In genomic region chrX:101429976-101430375, GRCm38 (mm10) we compare ENCODE assay signal across 8 mouse cellular contexts. TPM values are rescaled to one million over a fixed set of nuclear protein-coding genes. Genes with fewer than 3 reads are reported as not detected.
DNase-seq lines count a peak whose midpoint lies in the region; ATAC-seq and TF ChIP-seq lines count a peak whose summit lies in the region.

No protein-coding gene starts in this region.

- no peak for TF ChIP-seq POLR2A in ES-Bruce4 (IDR thresholded peaks at IDR 0.05; ENCODE audit: insufficient read depth, low read length)

- 21% methylated on average over 14 of the region's 14 CpGs for WGBS in heart, embryonic 14.5 days
- WGBS in embryonic facial prominence, embryonic 12.5 days, result 33% methylated on average over 14 of the region's 14 CpGs
- 22% methylated on average over 14 of the region's 14 CpGs for WGBS in intestine, embryonic 14.5 days
- 25% methylated on average over 14 of the region's 14 CpGs for WGBS in midbrain, embryonic 11.5 days

- peaks cover 24% of the 10 kb centered on the region for H3K36me3 ChIP-seq in heart, embryonic 14.5 days (ENCODE audit: control insufficient read depth, insufficient read depth, low read length)
- peaks cover 22% of the 10 kb centered on the region for H3K36me3 ChIP-seq in ES-Bruce4 (ENCODE audit: control insufficient read depth, insufficient read depth, low read length, poor library complexity, severe bottlenecking)
- H3K36me3 ChIP-seq in embryonic facial prominence, embryonic 12.5 days, result 0 out of 2 replicates have a peak, but pooled peaks cover 10% of the 10 kb centered on the region
- peaks cover 14% of the 10 kb centered on the region; the same call in 1 of the 2 replicates for H3K36me3 ChIP-seq in intestine, embryonic 14.5 days (ENCODE audit: control insufficient read depth, insufficient read depth, low read length)
- H3K36me3 ChIP-seq in midbrain, embryonic 11.5 days (ENCODE audit: control insufficient read depth, insufficient read depth, low read length), result 0 out of 2 replicates have a peak, but pooled peaks cover 2% of the 10 kb centered on the region

- TF ChIP-seq CTCF in ES-Bruce4 (IDR thresholded peaks at IDR 0.05; ENCODE audit: low read depth, low read length), result no peak

- peaks cover 0 to 5% of the 10 kb centered on the region in 2 experiments; a peak in 2 of 4 replicates for H3K4me1 ChIP-seq in heart, embryonic 14.5 days (ENCODE audit: control insufficient read depth in 2 of 2, insufficient read depth in 2 of 2, low read length in 2 of 2)
- H3K4me1 ChIP-seq in ES-Bruce4 (ENCODE audit: control insufficient read depth, insufficient read depth, low read length), result no peaks in the 10 kb centered on the region
- no peaks in the 10 kb centered on the region for H3K4me1 ChIP-seq in embryonic facial prominence, embryonic 12.5 days
- H3K4me1 ChIP-seq in intestine, embryonic 14.5 days (replicated peaks; ENCODE audit: control insufficient read depth, insufficient read depth, low read length), result no peaks in the 10 kb centered on the region
- H3K4me1 ChIP-seq in midbrain, embryonic 11.5 days (ENCODE audit: control insufficient read depth, insufficient read depth, low read length), result no peaks in the 10 kb centered on the region; the same call in 1 of the 2 replicates

- ATAC-seq in heart, embryonic 14.5 days (ENCODE audit: insufficient number of reproducible peaks, insufficient read depth, low FRiP score, low read depth), result no peak
- no peak for ATAC-seq in embryonic facial prominence, embryonic 12.5 days (ENCODE audit: insufficient number of reproducible peaks, insufficient read depth, low FRiP score, low TSS enrichment)
- ATAC-seq in intestine, embryonic 14.5 days (replicated peaks; ENCODE audit: low FRiP score, low TSS enrichment, low read depth), result peak; percentile 45
- ATAC-seq in midbrain, embryonic 11.5 days (ENCODE audit: low FRiP score), result peak; percentile 61; the same call in 1 of the 2 replicates

- peak overlapping the region; percentile 92 for H3K9ac ChIP-seq in heart, embryonic 14.5 days (ENCODE audit: low read length)
- peak overlapping the region; percentile 80 for H3K9ac ChIP-seq in ES-Bruce4 (ENCODE audit: low read depth, poor library complexity, severe bottlenecking)
- H3K9ac ChIP-seq in embryonic facial prominence, embryonic 12.5 days, result peak overlapping the region; percentile 84
- H3K9ac ChIP-seq in intestine, embryonic 14.5 days (ENCODE audit: low read length), result peak overlapping the region; percentile 93
- peak overlapping the region; percentile 94 for H3K9ac ChIP-seq in midbrain, embryonic 11.5 days (ENCODE audit: low read length)

- H3K9me3 ChIP-seq in heart, embryonic 14.5 days (ENCODE audit: control insufficient read depth, low read length), result no peaks in the 10 kb centered on the region
- no peaks in the 10 kb centered on the region for H3K9me3 ChIP-seq in ES-Bruce4 (replicated peaks; ENCODE audit: control insufficient read depth, insufficient read depth, low read length, poor library complexity, severe bottlenecking)
- H3K9me3 ChIP-seq in embryonic facial prominence, embryonic 12.5 days, result no peaks in the 10 kb centered on the region
- no peaks in the 10 kb centered on the region for H3K9me3 ChIP-seq in intestine, embryonic 14.5 days (ENCODE audit: control insufficient read depth, low read length)
- H3K9me3 ChIP-seq in midbrain, embryonic 11.5 days (ENCODE audit: control insufficient read depth, low read length), result no peaks in the 10 kb centered on the region

- no peak for TF ChIP-seq EP300 in ES-Bruce4 (IDR thresholded peaks at IDR 0.05; ENCODE audit: insufficient read depth, low read depth, low read length)

- H3K4me3 ChIP-seq in heart, embryonic 14.5 days (ENCODE audit: control insufficient read depth in 1 of 2, insufficient read depth in 1 of 2, low read depth in 1 of 2, low read length in 2 of 2), result peak overlapping the region; percentile 69 to 86
- H3K4me3 ChIP-seq in ES-Bruce4 (ENCODE audit: low read depth, low read length), result peak overlapping the region; percentile 95
- peak overlapping the region; percentile 57 for H3K4me3 ChIP-seq in embryonic facial prominence, embryonic 12.5 days
- H3K4me3 ChIP-seq in intestine, embryonic 14.5 days (ENCODE audit: low read depth, low read length), result peak overlapping the region; percentile 46
- peak overlapping the region; percentile 56 for H3K4me3 ChIP-seq in midbrain, embryonic 11.5 days (ENCODE audit: low read depth, low read length)

- H3K4me2 ChIP-seq in heart, embryonic 14.5 days (ENCODE audit: low read length), result peak overlapping the region; percentile 65
- peak overlapping the region; percentile 52 for H3K4me2 ChIP-seq in embryonic facial prominence, embryonic 12.5 days (replicated peaks)
- H3K4me2 ChIP-seq in intestine, embryonic 14.5 days (ENCODE audit: low read length), result peak overlapping the region; percentile 58
- peak overlapping the region; percentile 55 for H3K4me2 ChIP-seq in midbrain, embryonic 11.5 days

- DNase-seq in heart, adult 11 months, result no peak
- no peak for DNase-seq in intestine, embryonic 14.5 days (ENCODE audit: low spot score)
- DNase-seq in midbrain, embryonic 11.5 days (ENCODE audit: low spot score, missing footprints), result peak; percentile 95
- no peak for DNase-seq in T-cell, adult 2 months (ENCODE audit: low spot score)
- DNase-seq in ovary, postnatal 36 days (ENCODE audit: low spot score), result no peak

- H3K27me3 ChIP-seq in heart, embryonic 14.5 days (ENCODE audit: control insufficient read depth, insufficient read depth, low read length), result no peaks in the 10 kb centered on the region
- H3K27me3 ChIP-seq in ES-Bruce4 (ENCODE audit: control insufficient read depth, insufficient read depth, low read length, poor library complexity, severe bottlenecking), result no peaks in the 10 kb centered on the region
- no peaks in the 10 kb centered on the region; the same call in 1 of the 2 replicates for H3K27me3 ChIP-seq in embryonic facial prominence, embryonic 12.5 days
- H3K27me3 ChIP-seq in intestine, embryonic 14.5 days (replicated peaks; ENCODE audit: control insufficient read depth, insufficient read depth, low read length), result peaks cover 5% of the 10 kb centered on the region; the same call in 1 of the 2 replicates
- H3K27me3 ChIP-seq in midbrain, embryonic 11.5 days (ENCODE audit: control insufficient read depth, insufficient read depth, low read length), result no peaks in the 10 kb centered on the region

- peak overlapping the region; percentile 94 to 99 for H3K27ac ChIP-seq in heart, embryonic 14.5 days (replicated peaks in 1 of 2; ENCODE audit: control insufficient read depth in 1 of 2, insufficient read depth in 1 of 2, low read depth in 2 of 2, low read length in 2 of 2)
- peak overlapping the region; percentile 94 for H3K27ac ChIP-seq in ES-Bruce4 (ENCODE audit: insufficient read depth, low read length)
- peak overlapping the region; percentile 96 for H3K27ac ChIP-seq in embryonic facial prominence, embryonic 12.5 days
- peak overlapping the region; percentile 95 for H3K27ac ChIP-seq in intestine, embryonic 14.5 days (ENCODE audit: low read depth)
- peak overlapping the region; percentile 96 for H3K27ac ChIP-seq in midbrain, embryonic 11.5 days (ENCODE audit: low read depth, low read length)

RNA-seq across cellular contexts. Expression of gene Nono, which starts 0.9 kb away (rescaled TPM):
- polyA plus RNA-seq in heart, embryonic 14.5 days (2014; fragmentation: Nextera tagmentation; extraction: Ambion mirVana), result 223 and 243 TPM in 2 replicates
- polyA plus RNA-seq in ES-Bruce4 (2011; ENCODE audit: insufficient read depth, insufficient read length, low read depth, missing spikeins), result 464 and 501 TPM in 2 replicates
- polyA plus RNA-seq in embryonic facial prominence, embryonic 12.5 days (2016; fragmentation: Nextera tagmentation; extraction: Ambion mirVana), result 527 and 544 TPM in 2 replicates
- 363 and 414 TPM in 2 replicates for polyA plus RNA-seq in intestine, embryonic 14.5 days (2014; fragmentation: Nextera tagmentation; extraction: Ambion mirVana)
- polyA plus RNA-seq in midbrain, embryonic 11.5 days (2014; fragmentation: Nextera tagmentation; extraction: Ambion mirVana), result 700 and 727 TPM in 2 replicates

RNA-seq across cellular contexts. Expression of gene Zmym3, which starts 9.3 kb away (rescaled TPM):
- 22.8 and 26.4 TPM in 2 replicates for polyA plus RNA-seq in heart, embryonic 14.5 days (2014; fragmentation: Nextera tagmentation; extraction: Ambion mirVana)
- polyA plus RNA-seq in ES-Bruce4 (2011; ENCODE audit: insufficient read depth, insufficient read length, low read depth, missing spikeins), result 39.1 and 40.3 TPM in 2 replicates
- 40.9 and 46.0 TPM in 2 replicates for polyA plus RNA-seq in embryonic facial prominence, embryonic 12.5 days (2016; fragmentation: Nextera tagmentation; extraction: Ambion mirVana)
- 25.5 and 26.1 TPM in 2 replicates for polyA plus RNA-seq in intestine, embryonic 14.5 days (2014; fragmentation: Nextera tagmentation; extraction: Ambion mirVana)
- 17.0 and 20.4 TPM in 2 replicates for polyA plus RNA-seq in midbrain, embryonic 11.5 days (2014; fragmentation: Nextera tagmentation; extraction: Ambion mirVana)

RNA-seq across cellular contexts. Expression of gene Itgb1bp2, which starts 18.9 kb away (rescaled TPM):
- polyA plus RNA-seq in heart, embryonic 14.5 days (2014; fragmentation: Nextera tagmentation; extraction: Ambion mirVana), result 84.4 and 93.9 TPM in 2 replicates
- polyA plus RNA-seq in ES-Bruce4 (2011; ENCODE audit: insufficient read depth, insufficient read length, low read depth, missing spikeins), result 2.2 and 2.3 TPM in 2 replicates
- 7.2 and 7.9 TPM in 2 replicates for polyA plus RNA-seq in embryonic facial prominence, embryonic 12.5 days (2016; fragmentation: Nextera tagmentation; extraction: Ambion mirVana)
- polyA plus RNA-seq in intestine, embryonic 14.5 days (2014; fragmentation: Nextera tagmentation; extraction: Ambion mirVana), result 1.5 and 1.7 TPM in 2 replicates
- polyA plus RNA-seq in midbrain, embryonic 11.5 days (2014; fragmentation: Nextera tagmentation; extraction: Ambion mirVana), result 1.1 and 1.9 TPM in 2 replicates

RNA-seq across cellular contexts. Expression of gene Gjb1, which starts 53.8 kb away (rescaled TPM):
- not detected in 2 replicates for polyA plus RNA-seq in heart, embryonic 14.5 days (2014; fragmentation: Nextera tagmentation; extraction: Ambion mirVana)
- 2.0 and 2.1 TPM in 2 replicates for polyA plus RNA-seq in ES-Bruce4 (2011; ENCODE audit: insufficient read depth, insufficient read length, low read depth, missing spikeins)
- not detected in 2 replicates for polyA plus RNA-seq in embryonic facial prominence, embryonic 12.5 days (2016; fragmentation: Nextera tagmentation; extraction: Ambion mirVana)
- polyA plus RNA-seq in intestine, embryonic 14.5 days (2014; fragmentation: Nextera tagmentation; extraction: Ambion mirVana), result 14.0 and 20.9 TPM in 2 replicates
- not detected in 2 replicates for polyA plus RNA-seq in midbrain, embryonic 11.5 days (2014; fragmentation: Nextera tagmentation; extraction: Ambion mirVana)

Comparison
In these comparisons a context has a peak if more than half of its experiments do, and no peak if none do; other contexts are left out.
1. ATAC-seq: peak in intestine, embryonic 14.5 days (single experiment) and midbrain, embryonic 11.5 days (single experiment); none in heart, embryonic 14.5 days (single experiment) and embryonic facial prominence, embryonic 12.5 days (single experiment).
2. Peak in every context shown above with its lines, with median percentiles within 50 percentile points of each other: H3K27ac ChIP-seq, H3K4me2 ChIP-seq, H3K4me3 ChIP-seq and H3K9ac ChIP-seq.